Mouse (Mus musculus): Measurements from ENCODE around the gene Psen2. TPM values are rescaled to one million over a fixed set of nuclear protein-coding genes. Genes with fewer than 3 reads are reported as not detected.

Psen2 gene
- polyA plus RNA-seq, 1 experiment from 2014 or later = 7.1 TPM

DNA sequence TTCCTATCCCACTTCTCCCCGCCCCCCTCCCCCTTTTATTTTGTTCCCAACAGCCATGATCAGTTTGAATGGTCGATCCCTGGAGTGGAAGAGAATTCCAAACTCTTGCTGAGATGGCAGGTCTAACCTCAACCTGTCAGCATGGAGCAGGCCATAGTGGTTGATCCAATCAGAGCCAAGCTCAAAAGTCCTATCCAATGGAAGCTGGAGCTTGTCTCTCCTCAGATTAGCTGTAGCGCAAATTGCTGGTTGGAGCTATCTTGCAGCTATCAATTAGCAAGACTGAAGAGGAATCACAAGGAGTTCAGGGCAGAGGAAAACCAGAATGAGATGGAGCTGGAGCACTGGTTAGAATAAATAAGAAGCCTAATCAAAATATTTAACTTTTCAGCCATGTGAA, 54.9 kb downstream of the Psen2 start:
- no peak overlapping the region for H3K4me3 ChIP-seq
- 84% methylated on average over 3 of the region's 3 CpGs for WGBS
- no peaks in the 10 kb centered on the region for H3K36me3 ChIP-seq (replicated peaks)
- H3K4me1 ChIP-seq = no peaks in the 10 kb centered on the region
- H3K9me3 ChIP-seq = peaks cover 9% of the 10 kb centered on the region; the same call in 1 of the 2 replicates
- H3K27me3 ChIP-seq (replicated peaks; ENCODE audit: low read depth, poor library complexity, severe bottlenecking) = no peaks in the 10 kb centered on the region
- DNase-seq (ENCODE audit: low spot score) = no peak
- H3K27ac ChIP-seq (replicated peaks) = no peak overlapping the region

DNA sequence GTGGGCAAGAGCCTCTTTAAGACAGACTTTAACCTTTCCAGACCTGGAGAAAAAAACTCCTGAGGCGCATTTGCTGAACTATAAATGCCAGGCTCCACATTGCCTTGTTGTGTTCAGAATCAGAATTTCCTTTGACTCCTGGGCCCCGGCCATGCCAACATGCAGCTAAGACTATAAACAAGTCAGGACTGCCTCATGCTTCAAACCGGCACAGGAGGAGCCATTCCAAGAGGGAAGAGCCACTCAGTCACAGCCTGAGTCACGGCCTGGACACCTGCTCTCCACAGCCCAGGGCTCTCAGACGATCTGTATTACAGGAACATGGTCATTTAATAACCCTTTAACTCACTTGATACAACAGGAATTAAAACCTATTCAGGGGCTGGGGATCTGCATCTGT, 62.5 kb downstream of the Psen2 start:
- H3K27ac ChIP-seq (replicated peaks) = no peak overlapping the region
- no peaks in the 10 kb centered on the region for H3K27me3 ChIP-seq (replicated peaks; ENCODE audit: low read depth, poor library complexity, severe bottlenecking)
- peaks cover 7% of the 10 kb centered on the region for H3K4me1 ChIP-seq
- peaks cover 9% of the 10 kb centered on the region; the same call in 1 of the 2 replicates for H3K9me3 ChIP-seq
- H3K4me3 ChIP-seq = no peak overlapping the region
- WGBS = 73% methylated on average over 5 of the region's 5 CpGs
- DNase-seq (ENCODE audit: low spot score) = no peak
- H3K36me3 ChIP-seq (replicated peaks) = no peaks in the 10 kb centered on the region

- 75% methylated on average over 4 of the region's 4 CpGs for WGBS
- no peaks in the 10 kb centered on the region; the same call in 1 of the 2 replicates for H3K27me3 ChIP-seq (replicated peaks; ENCODE audit: low read depth, poor library complexity, severe bottlenecking)
- no peak for DNase-seq (ENCODE audit: low spot score)
- H3K9me3 ChIP-seq = peaks cover 6% of the 10 kb centered on the region; the same call in 1 of the 2 replicates
- H3K4me1 ChIP-seq = peaks cover 17% of the 10 kb centered on the region
- H3K4me3 ChIP-seq = no peak overlapping the region
- H3K27ac ChIP-seq (replicated peaks) = no peak overlapping the region
- H3K36me3 ChIP-seq (replicated peaks) = no peaks in the 10 kb centered on the region
These were observed 63.6 kb downstream of the Psen2 start for GRCm38 (mm10) chr1:180199715-180200050.

- no peak for DNase-seq (ENCODE audit: low spot score)
- peaks cover under 1% of the 10 kb centered on the region; the same call in 1 of the 2 replicates for H3K9me3 ChIP-seq
- H3K36me3 ChIP-seq (replicated peaks) = no peaks in the 10 kb centered on the region
- no peak within 1 kb of the TSS for H3K27ac ChIP-seq (replicated peaks)
- 64% methylated on average over 4 of the region's 4 CpGs for WGBS
- H3K27me3 ChIP-seq (replicated peaks; ENCODE audit: low read depth, poor library complexity, severe bottlenecking) = peaks cover 4% of the 10 kb centered on the region; the same call in 1 of the 2 replicates
- H3K4me1 ChIP-seq = peaks cover 17% of the 10 kb centered on the region
- H3K4me3 ChIP-seq = no peak within 1 kb of the TSS
These were observed 64.1 kb downstream of the Psen2 start, which contains the start of gene Coq8a for GRCm38 (mm10) chr1:180198959-180199714. Gene Coq8a, minus strand, starts transcription at chr1:180199602.

DNA sequence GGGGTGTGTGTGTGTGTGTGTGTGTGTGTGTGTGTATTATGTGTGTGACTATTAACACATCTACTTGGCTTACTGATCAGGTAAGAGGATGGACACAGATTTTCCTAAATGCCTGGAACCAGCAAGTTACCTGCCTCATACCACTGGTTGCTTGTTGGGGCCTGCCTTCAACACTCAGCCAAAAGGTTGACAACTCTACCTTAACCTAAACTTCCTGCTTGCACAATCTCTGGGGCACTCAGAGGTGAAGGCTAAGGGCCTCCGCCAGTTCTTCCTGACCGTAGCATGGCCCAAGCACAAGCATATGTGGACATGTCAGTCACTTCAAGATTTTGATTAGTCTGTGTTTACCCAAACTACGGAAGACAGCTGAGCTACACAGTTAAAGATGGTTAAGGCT, 65.3 kb downstream of the Psen2 start:
- 84% methylated on average over 3 of the region's 3 CpGs for WGBS
- Histone ChIP-seq H3K27me3 (replicated peaks; ENCODE audit: low read depth, poor library complexity, severe bottlenecking) (peaks cover 7% of the 10 kb centered on the region; the same call in 1 of the 2 replicates), H3K36me3 (replicated peaks) (no peaks in the 10 kb centered on the region), H3K4me3 (no peak overlapping the region), H3K9me3 (no peaks in the 10 kb centered on the region), H3K4me1 (peaks cover 17% of the 10 kb centered on the region), H3K27ac (replicated peaks) (no peak overlapping the region)
- DNase-seq (ENCODE audit: low spot score) = no peak

GRCm38 (mm10) chr1:180196508-180196907, 66.7 kb downstream of the Psen2 start:
- no peak for DNase-seq (ENCODE audit: low spot score)
- WGBS = 90% methylated on average over 9 of the region's 9 CpGs
- Histone ChIP-seq H3K4me1 (peaks cover 17% of the 10 kb centered on the region), H3K27me3 (replicated peaks; ENCODE audit: low read depth, poor library complexity, severe bottlenecking) (peaks cover 7% of the 10 kb centered on the region; the same call in 1 of the 2 replicates), H3K27ac (replicated peaks) (0 out of 2 replicates have a peak overlapping the region, but pooled peaks have one; percentile 46), H3K9me3 (no peaks in the 10 kb centered on the region), H3K4me3 (peak overlapping the region; percentile 79), H3K36me3 (replicated peaks) (no peaks in the 10 kb centered on the region)

- no peaks in the 10 kb centered on the region for H3K9me3 ChIP-seq
- H3K27ac ChIP-seq (replicated peaks) = peak overlapping the region; percentile 46; the same call in 1 of the 2 replicates
- no peaks in the 10 kb centered on the region for H3K36me3 ChIP-seq (replicated peaks)
- 1% methylated on average over 57 of the region's 57 CpGs for WGBS
- peak; percentile 98 for DNase-seq (ENCODE audit: low spot score)
- H3K4me1 ChIP-seq = peaks cover 17% of the 10 kb centered on the region
- H3K27me3 ChIP-seq (replicated peaks; ENCODE audit: low read depth, poor library complexity, severe bottlenecking) = peaks cover 7% of the 10 kb centered on the region; the same call in 1 of the 2 replicates
- peak overlapping the region; percentile 79 for H3K4me3 ChIP-seq
These were observed 67.4 kb downstream of the Psen2 start for GRCm38 (mm10) chr1:180195703-180196381.

- Histone ChIP-seq H3K4me3 (peak overlapping the region; percentile 79), H3K27ac (replicated peaks) (no peak overlapping the region), H3K36me3 (replicated peaks) (no peaks in the 10 kb centered on the region), H3K9me3 (no peaks in the 10 kb centered on the region), H3K4me1 (peaks cover 17% of the 10 kb centered on the region), H3K27me3 (replicated peaks; ENCODE audit: low read depth, poor library complexity, severe bottlenecking) (peaks cover 7% of the 10 kb centered on the region; the same call in 1 of the 2 replicates)
- DNase-seq (ENCODE audit: low spot score) = peak; percentile 59
- WGBS = 34% methylated on average over 9 of the region's 9 CpGs
These were observed 68.3 kb downstream of the Psen2 start for GRCm38 (mm10) chr1:180194781-180195471.

DNA sequence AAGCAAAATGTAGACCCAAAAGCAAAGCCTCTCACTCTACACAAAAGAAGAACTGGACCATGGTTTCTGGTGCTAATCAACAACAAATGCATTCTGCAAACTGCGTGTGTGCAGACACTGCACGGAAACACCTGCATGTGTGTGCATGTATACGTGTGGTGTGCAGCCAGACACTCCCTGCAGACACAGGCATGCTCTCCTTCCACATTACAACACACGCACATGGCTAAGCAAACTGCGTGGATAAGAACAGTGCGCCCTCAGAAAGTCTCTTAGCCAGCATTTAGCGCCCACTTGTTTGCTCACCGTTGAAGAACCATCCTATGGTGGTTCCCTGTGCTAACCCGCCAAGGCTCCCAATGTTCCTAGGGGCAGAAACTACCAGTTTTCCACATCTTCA, 69.2 kb downstream of the Psen2 start:
- no peaks in the 10 kb centered on the region for H3K36me3 ChIP-seq (replicated peaks)
- DNase-seq (ENCODE audit: low spot score) = no peak
- H3K4me1 ChIP-seq = peaks cover 17% of the 10 kb centered on the region
- peaks cover 7% of the 10 kb centered on the region; the same call in 1 of the 2 replicates for H3K27me3 ChIP-seq (replicated peaks; ENCODE audit: low read depth, poor library complexity, severe bottlenecking)
- no peaks in the 10 kb centered on the region for H3K9me3 ChIP-seq
- 88% methylated on average over 9 of the region's 9 CpGs for WGBS
- no peak overlapping the region for H3K4me3 ChIP-seq
- no peak overlapping the region for H3K27ac ChIP-seq (replicated peaks)

DNA sequence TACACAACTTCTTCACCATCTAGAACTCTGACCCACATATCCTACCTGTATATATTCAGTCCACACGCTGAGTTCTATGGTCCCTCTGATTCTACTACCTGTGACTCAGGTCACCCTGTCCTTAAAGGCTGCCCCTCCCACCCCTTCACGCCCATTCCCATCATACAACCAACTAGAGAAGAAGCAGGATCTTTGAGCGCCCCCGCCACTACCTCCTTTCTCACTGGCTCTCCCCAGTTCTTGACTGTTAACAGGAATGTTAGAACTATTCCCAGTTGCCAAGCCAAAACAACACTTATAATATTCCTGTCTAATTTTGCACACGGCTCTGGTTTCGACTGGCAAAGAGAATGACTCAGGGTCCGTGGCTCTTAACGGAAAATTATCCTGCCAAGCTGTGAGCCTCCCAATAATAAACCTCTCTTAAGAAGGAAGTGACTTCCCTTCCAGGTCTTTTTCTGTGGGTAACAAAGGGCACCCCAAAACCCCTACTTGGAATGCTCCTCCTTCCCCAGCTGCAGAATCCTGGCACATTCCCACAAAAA, 69.8 kb downstream of the Psen2 start:
- Histone ChIP-seq H3K27ac (replicated peaks) (no peak overlapping the region), H3K4me3 (no peak overlapping the region), H3K9me3 (no peaks in the 10 kb centered on the region), H3K27me3 (replicated peaks; ENCODE audit: low read depth, poor library complexity, severe bottlenecking) (peaks cover 7% of the 10 kb centered on the region; the same call in 1 of the 2 replicates), H3K4me1 (peaks cover 17% of the 10 kb centered on the region), H3K36me3 (replicated peaks) (no peaks in the 10 kb centered on the region)
- DNase-seq (ENCODE audit: low spot score) = no peak
- WGBS = 79% methylated on average over 8 of the region's 8 CpGs

- Histone ChIP-seq H3K9me3 (no peaks in the 10 kb centered on the region), H3K4me1 (peaks cover 17% of the 10 kb centered on the region), H3K27ac (replicated peaks) (no peak overlapping the region), H3K4me3 (no peak overlapping the region), H3K27me3 (replicated peaks; ENCODE audit: low read depth, poor library complexity, severe bottlenecking) (peaks cover 7% of the 10 kb centered on the region; the same call in 1 of the 2 replicates), H3K36me3 (replicated peaks) (no peaks in the 10 kb centered on the region)
- no peak for DNase-seq (ENCODE audit: low spot score)
- WGBS = 52% methylated on average over 4 of the region's 4 CpGs
These were observed 70.4 kb downstream of the Psen2 start for GRCm38 (mm10) chr1:180192866-180193265.

- Histone ChIP-seq H3K4me3 (no peak overlapping the region), H3K9me3 (no peaks in the 10 kb centered on the region), H3K27me3 (replicated peaks; ENCODE audit: low read depth, poor library complexity, severe bottlenecking) (peaks cover 7% of the 10 kb centered on the region; the same call in 1 of the 2 replicates), H3K36me3 (replicated peaks) (no peaks in the 10 kb centered on the region), H3K4me1 (peaks cover 17% of the 10 kb centered on the region), H3K27ac (replicated peaks) (no peak overlapping the region)
- no peak for DNase-seq (ENCODE audit: low spot score)
- 72% methylated on average over 7 of the region's 7 CpGs for WGBS
These were observed 71.5 kb downstream of the Psen2 start for GRCm38 (mm10) chr1:180191651-180192220.
